Mouse (Mus musculus) gastrocnemius, postnatal 4 days (tissue): ENCODE results near the gene Apln. TPM values are rescaled to one million over a fixed set of nuclear protein-coding genes. Genes with fewer than 3 reads are reported as not detected.
A peak's percentile ranks its signal among the peaks of the same experiment; 100 is the strongest.

Experiments
- DNase-seq, 2 experiments: peaks; one replicate each; pipeline ENCODE4 v3.0.0; 2021 to 2022; ENCODE audit warnings: low spot score in 2 of 2, mixed read lengths in 2 of 2
- long read RNA-seq, 2 experiments: library from polyadenylated mRNA; stranded (forward); transcript quantifications; one replicate each; pipeline ENCODE4 v2.0.0; 2021
- total RNA-seq, 2 experiments: library from RNA; stranded (reverse); gene quantifications; 2 replicates each; pipeline ENCODE4 v1.2.3; 2021

Gene Apln
- total RNA-seq, result 10 to 100 TPM; 34.6 to 38.0 TPM
- long read RNA-seq, experiment 1, transcript Apln-201 (3 exons, 3,149 nt), result major isoform, 36 of 53 reads
- long read RNA-seq, experiment 1, partial matches to known transcripts, result 16 of 53 reads
- long read RNA-seq, experiment 1, other reads (novel, unspliced or antisense), result 1 of 53 reads
- long read RNA-seq, experiment 2, transcript Apln-201 (3 exons, 3,149 nt), result major isoform, 16 of 30 reads
- long read RNA-seq, experiment 2, partial matches to known transcripts, result 14 of 30 reads
- long read RNA-seq, experiment 2, other reads (novel, unspliced or antisense), result 0 of 30 reads

GRCm38 (mm10) chrX:48034144-48035113 lies at the start of gene Apln:
TSS of gene Apln (minus strand) at chrX:48034853.
- DNase-seq, result peak; percentile 27 to 49

- DNase-seq, result no peak
These were observed 47.7 kb upstream of the Apln start for GRCm38 (mm10) chrX:48082364-48082763.

DNA sequence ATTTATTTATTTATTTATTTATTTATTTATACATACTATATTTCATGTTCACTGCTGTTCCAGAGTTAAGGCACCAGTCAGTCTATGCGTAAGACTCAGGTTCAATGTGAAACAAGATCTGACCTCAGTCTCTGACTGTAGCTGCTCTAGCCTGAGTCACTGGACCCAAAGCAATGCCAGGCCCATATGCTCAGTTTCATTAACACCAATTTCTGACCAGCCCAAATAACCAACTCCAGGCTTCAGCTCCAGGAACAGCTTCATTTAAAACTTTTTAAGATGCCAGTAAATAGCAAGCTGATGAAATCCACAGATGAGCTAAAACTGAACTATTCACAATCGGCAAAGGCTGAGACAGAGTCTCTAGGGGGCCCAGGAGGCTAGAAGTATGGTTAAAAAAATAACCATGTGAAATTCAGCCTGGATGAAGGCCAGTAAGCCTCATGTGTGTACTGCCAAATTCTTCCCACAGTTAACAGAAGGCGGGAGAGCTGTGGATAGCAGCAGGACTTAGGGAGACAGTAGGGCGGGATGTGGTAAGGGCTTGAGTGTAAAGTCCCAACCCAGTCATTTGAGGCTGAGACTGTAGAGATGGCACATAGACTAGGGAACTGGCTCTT lies 42.3 kb upstream of the Apln start:
- no peak for DNase-seq

DNA sequence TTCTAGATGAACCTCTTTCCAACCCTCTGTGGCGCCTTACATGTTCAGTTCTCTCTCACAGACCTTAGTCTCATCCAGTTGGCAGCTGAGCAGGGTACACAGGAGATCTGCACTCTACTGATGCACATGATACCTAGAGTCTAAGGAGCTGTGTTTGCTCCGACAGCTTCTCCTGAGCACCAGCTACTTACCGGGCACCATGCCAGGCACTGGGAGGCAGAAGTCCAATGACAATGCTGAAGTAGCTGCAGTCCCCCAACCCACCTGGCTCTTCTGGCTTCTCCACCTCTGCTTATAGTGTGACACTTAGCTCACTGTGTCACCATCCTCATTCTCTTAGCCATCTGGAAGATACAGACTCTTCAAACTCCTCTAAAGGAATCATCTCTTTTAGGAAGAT lies 40.0 kb upstream of the Apln start:
- DNase-seq, result no peak

GRCm38 (mm10) chrX:48072401-48072800 lies 37.7 kb upstream of the Apln start:
- DNase-seq, result no peak

- no peak for DNase-seq
These were observed 37.3 kb upstream of the Apln start for GRCm38 (mm10) chrX:48071961-48072360.

DNA sequence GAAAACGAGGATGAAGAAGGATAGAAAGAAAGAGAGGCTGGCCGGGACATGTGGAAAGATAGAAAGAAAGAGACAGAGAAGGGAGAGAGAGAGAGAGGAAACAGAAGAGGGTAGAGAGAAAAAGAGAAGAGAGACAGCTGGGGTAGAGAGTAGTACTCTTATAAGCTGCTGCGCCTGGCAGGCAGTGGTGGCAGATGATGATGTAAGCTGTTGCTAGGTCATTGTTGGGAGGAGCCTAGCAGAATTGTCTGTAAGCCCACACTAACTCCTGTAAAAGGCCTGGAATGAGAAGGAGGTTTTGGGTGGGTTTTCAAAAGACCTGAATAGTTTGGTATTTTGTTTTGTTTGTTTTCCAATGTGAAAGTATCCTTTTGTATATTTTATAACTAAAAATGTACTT lies 32.2 kb upstream of the Apln start:
- DNase-seq, result no peak

DNA sequence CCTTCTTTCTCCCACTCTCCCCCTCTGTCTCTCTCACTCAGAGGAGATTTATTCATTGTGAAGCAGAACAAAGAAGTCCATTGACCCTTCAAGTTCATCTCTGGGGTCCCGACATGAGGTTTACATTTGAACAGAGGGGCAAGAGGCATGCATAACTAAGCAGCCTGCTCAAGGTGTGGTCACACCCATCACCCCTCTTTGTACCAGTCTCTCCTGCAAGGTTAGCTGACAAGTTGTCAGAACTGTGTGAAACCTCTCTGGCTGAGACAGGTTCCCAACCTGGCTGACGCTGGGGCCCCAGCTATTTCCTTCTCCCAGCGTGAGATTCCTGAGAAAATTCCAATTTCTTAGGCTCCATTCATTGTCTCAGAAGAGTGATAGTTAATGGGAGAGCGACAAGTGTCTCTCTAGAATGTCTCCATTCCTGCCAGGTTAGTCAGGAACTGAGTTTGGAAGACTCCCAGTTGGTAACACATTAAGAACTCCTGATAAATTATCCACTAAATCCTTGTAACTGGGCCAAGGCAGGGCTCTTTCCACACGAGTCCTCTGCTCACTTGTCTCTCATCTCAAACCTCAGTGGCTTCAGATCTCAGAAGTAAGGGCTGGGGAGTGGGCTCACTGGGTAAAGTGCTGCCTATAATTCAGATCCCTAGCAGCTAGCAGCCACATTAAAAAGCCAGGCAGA lies 29.7 kb upstream of the Apln start:
- DNase-seq, result no peak

GRCm38 (mm10) chrX:48062481-48062880 lies 27.8 kb upstream of the Apln start:
- peak in 1 of 2 experiments; percentile 7 for DNase-seq

DNA sequence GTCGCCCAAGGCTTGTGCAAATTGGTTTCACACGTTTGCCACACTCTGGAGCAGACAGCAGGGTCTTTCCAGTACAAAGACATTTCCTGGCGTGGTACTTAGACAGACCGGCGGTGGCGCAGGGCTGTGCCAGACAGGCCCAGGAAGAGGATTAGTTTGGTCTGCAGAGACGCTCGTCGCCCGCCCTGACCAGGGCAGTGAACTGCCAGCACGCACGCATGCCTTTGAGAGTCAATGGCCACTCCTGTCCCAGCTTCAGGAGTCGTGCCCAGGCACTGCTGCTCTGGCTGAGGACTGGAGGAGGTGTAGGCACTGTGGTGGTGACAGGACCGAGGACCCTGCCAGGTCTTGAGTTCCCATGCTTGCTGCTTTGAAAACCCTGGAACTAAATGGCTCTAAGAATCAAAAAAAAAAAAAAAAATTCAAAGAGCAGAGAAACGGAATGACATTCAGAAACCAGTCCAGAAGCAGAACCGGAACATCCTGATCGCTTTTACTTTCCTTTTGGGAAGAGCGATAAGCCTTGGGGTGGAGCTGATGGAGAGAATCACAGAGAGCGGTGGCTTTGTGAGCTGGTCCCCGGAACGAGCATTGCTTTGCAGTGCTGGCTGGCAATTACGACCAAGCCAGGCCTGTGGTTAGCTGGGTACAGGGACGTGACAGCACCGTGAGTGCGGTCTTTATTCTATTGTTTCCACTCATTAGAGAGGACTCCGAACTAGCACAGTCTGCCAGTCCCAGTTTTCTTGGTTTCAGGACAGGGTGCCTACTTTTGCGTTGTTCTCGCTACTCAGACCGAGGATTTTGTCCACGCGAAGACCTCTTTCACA lies 19.7 kb upstream of the Apln start:
- DNase-seq, result peak; percentile 18 to 29

DNA sequence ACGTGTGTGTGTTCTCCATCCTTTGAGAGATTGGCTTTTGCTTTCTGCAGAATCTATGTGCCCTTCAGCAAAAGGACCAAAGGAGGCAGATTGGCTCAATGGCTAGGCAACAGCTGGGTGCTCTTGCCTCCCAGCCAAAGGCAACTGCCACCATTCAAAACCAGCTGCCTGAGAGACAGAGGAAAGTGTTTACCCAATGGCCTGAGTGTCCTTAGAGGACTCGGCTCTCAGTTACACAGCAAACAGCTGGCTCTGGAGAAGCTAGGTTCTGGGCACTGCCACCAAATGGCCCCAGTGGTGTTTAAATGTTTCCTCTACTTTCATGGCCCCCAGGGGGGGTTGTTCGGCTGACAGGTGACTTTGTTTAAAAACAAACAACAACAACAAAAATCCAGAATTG lies 19.1 kb upstream of the Apln start:
- DNase-seq, result peak in 1 of 2 experiments; percentile 8

GRCm38 (mm10) chrX:48046315-48046714 lies 11.7 kb upstream of the Apln start:
- DNase-seq, result no peak

DNA sequence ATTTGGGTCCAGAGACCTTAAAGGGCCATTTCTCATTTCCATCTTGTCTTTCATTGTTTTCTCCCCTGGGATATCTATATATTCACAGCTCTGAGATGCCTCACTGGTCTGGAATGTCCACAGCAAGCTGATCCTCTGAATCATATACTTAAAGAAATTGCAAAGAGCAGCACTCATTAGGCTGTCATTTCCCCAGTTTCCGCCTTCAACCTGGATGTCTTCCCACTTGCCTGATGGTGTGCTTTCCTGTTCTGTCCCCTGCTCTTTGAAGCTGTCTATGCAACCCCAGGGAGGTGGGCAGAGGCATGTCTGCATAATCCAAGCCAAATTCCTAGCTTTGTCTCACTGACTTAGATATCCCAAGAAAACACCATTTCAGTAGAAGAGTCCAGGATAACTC lies 9.6 kb upstream of the Apln start:
- DNase-seq, result no peak

DNA sequence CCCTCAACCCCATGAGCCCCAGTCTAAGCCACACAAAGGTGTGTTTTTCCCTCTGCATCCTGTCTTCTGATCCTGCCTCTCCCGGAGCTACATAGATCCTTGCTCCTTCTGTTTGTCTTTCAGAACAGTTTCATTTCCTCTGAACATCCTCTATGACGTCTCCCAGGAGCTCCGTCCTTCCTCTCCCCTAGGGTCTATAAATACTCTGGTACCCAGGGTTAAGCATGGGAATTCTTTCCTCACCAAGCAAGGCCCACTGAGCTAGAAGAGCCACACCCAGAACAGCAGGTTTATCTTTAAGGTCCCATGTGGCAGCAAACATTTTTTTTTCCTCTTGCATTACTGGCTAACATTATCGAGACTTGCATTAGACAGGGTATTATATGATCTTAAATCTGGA lies 8.1 kb upstream of the Apln start:
- DNase-seq, result no peak

GRCm38 (mm10) chrX:48040379-48040778 lies 5.7 kb upstream of the Apln start:
- no peak for DNase-seq

DNA sequence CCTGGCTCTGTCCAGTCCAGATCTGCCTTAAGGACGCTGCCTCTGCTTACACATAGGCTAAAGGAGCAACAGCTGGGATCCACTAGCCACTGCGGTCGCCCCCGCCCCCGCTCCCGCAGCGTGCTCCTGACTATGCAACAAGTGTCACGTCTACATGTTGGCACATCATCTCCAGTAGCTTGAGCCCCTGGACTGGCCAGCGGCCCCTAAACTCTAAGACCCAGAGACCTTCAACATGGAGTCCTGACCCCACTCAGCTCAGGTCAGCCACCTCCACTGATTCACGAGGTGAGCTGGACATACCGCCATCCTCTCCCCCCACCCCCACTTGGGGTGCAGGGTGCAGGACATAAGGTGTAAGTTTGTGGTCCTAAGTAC lies 898 bp downstream of the Apln start:
- no peak for DNase-seq

DNA sequence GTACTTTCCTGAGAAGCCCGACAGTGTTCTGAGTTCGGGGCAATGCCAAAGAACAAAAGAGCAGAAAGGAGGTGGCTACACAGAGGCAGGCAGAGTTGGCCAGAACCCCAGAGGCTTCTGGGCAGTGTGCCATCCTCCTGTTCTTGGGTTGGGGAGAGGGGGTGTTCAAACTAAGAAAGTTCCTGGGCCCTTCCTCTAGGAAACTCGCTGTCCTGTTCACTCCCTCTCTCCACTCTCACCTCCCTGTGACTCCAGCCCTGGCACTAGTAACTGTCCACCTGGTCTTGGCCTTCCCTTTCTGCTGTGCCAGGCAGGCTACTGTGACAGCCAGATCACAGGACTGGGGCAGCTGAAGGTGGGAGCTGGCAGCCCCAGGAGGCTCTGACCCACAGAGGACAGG lies 1.6 kb downstream of the Apln start:
- peak in 1 of 2 experiments; percentile 14 for DNase-seq

GRCm38 (mm10) chrX:48031866-48032265 lies 2.8 kb downstream of the Apln start:
- DNase-seq, result no peak

DNA sequence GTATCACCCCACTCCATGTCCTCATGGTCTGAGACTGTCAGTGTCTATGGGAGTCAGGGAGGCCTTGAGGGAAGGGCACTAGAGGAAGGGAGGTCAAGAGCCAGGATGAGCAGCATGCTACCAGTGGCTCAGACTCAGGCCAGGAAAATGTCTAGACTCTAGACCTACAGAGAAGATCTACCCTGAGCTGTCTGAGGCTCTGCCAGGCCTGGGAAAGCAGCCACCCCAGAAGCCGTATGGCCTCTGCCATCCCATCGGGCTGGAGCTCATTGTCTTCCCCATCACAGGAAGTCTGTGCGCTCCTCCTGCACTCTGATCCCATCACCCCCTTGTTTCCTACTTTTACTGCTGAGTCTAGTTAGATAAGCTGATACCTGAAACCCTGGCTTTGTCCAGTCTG lies 4.1 kb downstream of the Apln start:
- no peak for DNase-seq

DNA sequence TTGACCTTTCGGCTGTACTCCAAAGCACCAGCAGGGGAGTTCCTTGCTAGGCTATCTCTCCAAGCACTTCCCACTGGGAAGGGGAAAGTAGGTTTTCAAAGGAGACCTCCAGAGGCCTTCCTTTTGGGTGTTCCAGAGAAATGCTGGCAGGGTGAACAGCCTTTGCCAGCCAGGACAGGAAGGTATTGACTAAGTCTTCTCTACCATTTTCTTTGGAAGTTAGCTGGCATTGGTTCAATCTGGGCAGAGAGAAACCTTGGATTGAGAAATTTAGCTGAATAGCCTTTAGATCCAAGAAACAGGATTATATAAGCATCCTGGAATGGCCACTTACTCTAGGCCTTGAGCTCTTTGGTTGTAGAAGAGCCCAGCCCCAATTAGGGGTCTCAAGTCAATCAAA lies 11.8 kb downstream of the Apln start:
- DNase-seq, result no peak
